Mouse (Mus musculus) heart, embryonic 16.5 days (tissue): ENCODE results near the gene Rin3. TPM values are rescaled to one million over a fixed set of nuclear protein-coding genes. Genes with fewer than 3 reads are reported as not detected.

ENCODE experiments used
- ATAC-seq: fragments of 200-750 bp; cut with Nextera tagmentation; replicated peaks from 2 replicates; pipeline ENCODE4 v1.8.0; 2017; ENCODE audit warnings: moderate number of reproducible peaks; ENCODE audit not compliant: insufficient read depth, low FRiP score; ENCODE audit errors: extremely low read depth
- H3K27ac ChIP-seq: fragments of 300-500 bp; sonication (generic); 2 replicates; pipeline ENCODE4 v1.5.1; 2014; ENCODE audit warnings: mild to moderate bottlenecking, low read length, control low read depth, moderate library complexity
- H3K27me3 ChIP-seq: fragments of 300-500 bp; sonication (generic); 2 replicates; pipeline ENCODE4 v1.6.1; 2014; ENCODE audit warnings: low read length, mixed read lengths; ENCODE audit not compliant: control insufficient read depth, insufficient read depth
- H3K36me3 ChIP-seq: fragments of 300-500 bp; sonication (generic); 2 replicates; pipeline ENCODE4 v1.6.1; 2014; ENCODE audit not compliant: control insufficient read depth, insufficient read depth
- H3K4me1 ChIP-seq: fragments of 300-500 bp; sonication (generic); 2 replicates; pipeline ENCODE4 v1.6.1; 2014; ENCODE audit warnings: low read length, mixed read lengths; ENCODE audit not compliant: control insufficient read depth, insufficient read depth
- H3K4me2 ChIP-seq: fragments of 300-500 bp; sonication (generic); 2 replicates; pipeline ENCODE4 v1.6.1; 2014; ENCODE audit warnings: low read depth, mild to moderate bottlenecking, control low read depth, low read length
- H3K4me3 ChIP-seq: fragments of 300-500 bp; sonication (generic); 2 replicates; pipeline ENCODE4 v1.5.1; 2014; ENCODE audit warnings: mild to moderate bottlenecking, control low read depth, low read length
- H3K9ac ChIP-seq: fragments of 300-500 bp; sonication (generic); 2 replicates; pipeline ENCODE4 v1.6.1; 2014; ENCODE audit warnings: low read length, control low read depth
- H3K9me3 ChIP-seq: fragments of 300-500 bp; sonication (generic); replicated peaks from 2 replicates; pipeline ENCODE4 v1.6.1; 2016; ENCODE audit warnings: low read length; ENCODE audit not compliant: control insufficient read depth
- WGBS: fragments of 180-500 bp; shearing (Covaris S2); extraction: QIAGEN DNeasy Blood & Tissue Kit; methylation state at CpG from one replicate; pipeline ENCODE4 v1.1.7; 2014; 5-methylcytosine and 5-hydroxymethylcytosine counted together
- polyA plus RNA-seq: library from polyadenylated mRNA; unstranded; fragments of >200 nt; fragmentation: Nextera tagmentation; extraction: Ambion mirVana; gene quantifications from 2 replicates; pipeline ENCODE4 v1.2.1, GENCODE M21; 2015

Rin3 gene
- polyA plus RNA-seq, 1 experiment from 2014 or later: 9.7 TPM

DNA sequence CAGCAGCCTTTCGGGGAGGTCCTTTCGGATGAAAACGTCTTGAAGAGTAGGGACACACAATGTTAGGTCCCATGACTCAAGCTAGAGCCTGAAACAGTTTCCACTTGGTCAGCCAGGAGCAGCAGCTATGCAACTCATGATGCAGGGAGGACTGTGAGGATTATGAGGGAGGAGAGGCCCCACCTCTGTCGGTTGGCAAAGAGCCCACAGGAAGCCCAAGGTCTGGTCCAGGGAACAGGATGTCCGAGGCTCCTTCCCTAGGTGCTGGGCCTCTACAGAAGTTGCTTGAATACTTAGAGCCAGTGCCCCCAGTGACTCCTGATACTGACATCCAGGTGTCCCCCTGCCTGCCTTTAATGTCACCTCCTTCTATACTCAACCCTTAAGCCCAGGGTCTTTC, 28.6 kb downstream of the Rin3 start:
- Histone ChIP-seq H3K9me3 (no peaks in the 10 kb centered on the region), H3K36me3 (peaks cover 17% of the 10 kb centered on the region), H3K9ac (no peak overlapping the region), H3K4me2 (no peak overlapping the region), H3K4me1 (peaks cover 34% of the 10 kb centered on the region), H3K27ac (no peak overlapping the region), H3K27me3 (no peaks in the 10 kb centered on the region), H3K4me3 (no peak overlapping the region)
- WGBS: 81% methylated on average over 5 of the region's 5 CpGs
- ATAC-seq: no peak

DNA sequence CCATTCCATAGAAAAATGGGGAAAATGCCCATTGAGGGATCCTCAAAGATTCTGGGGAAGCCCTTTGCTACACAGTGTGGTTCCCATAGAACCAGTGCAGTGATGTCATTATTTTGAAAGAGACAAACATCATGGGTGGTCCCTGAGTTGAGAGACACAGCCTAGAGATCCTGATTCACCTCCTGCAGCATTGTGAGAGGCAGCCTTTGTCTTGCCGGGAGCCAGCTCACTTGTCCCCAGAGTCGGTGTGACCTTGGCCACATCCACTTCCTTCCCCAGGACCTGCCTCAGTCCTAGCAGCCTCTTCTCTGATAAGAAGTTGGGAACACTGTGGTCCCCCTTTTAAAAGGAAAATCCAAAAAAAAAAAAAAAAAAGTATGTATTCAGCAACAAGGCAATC, 36.3 kb downstream of the Rin3 start:
- no peak overlapping the region for H3K4me3 ChIP-seq
- peaks cover 6% of the 10 kb centered on the region for H3K36me3 ChIP-seq
- H3K4me2 ChIP-seq: no peak overlapping the region
- peaks cover 24% of the 10 kb centered on the region for H3K4me1 ChIP-seq
- H3K9ac ChIP-seq: no peak overlapping the region
- peak overlapping the region; percentile 76 for H3K27ac ChIP-seq
- no peaks in the 10 kb centered on the region for H3K9me3 ChIP-seq
- peak; percentile 62; the same call in 1 of the 2 replicates for ATAC-seq
- WGBS: 27% methylated on average over 2 of the region's 2 CpGs
- no peaks in the 10 kb centered on the region for H3K27me3 ChIP-seq

- 51% methylated on average over 2 of the region's 2 CpGs for WGBS
- peaks cover 29% of the 10 kb centered on the region for H3K4me1 ChIP-seq
- H3K4me3 ChIP-seq: no peak overlapping the region
- H3K27me3 ChIP-seq: no peaks in the 10 kb centered on the region
- H3K36me3 ChIP-seq: peaks cover 6% of the 10 kb centered on the region
- H3K9ac ChIP-seq: no peak overlapping the region
- H3K27ac ChIP-seq: peak overlapping the region; percentile 76
- H3K9me3 ChIP-seq: no peaks in the 10 kb centered on the region
- H3K4me2 ChIP-seq: no peak overlapping the region
- ATAC-seq: no peak
Observed at GRCm38 (mm10) chr12:102319899-102320298, 37.1 kb downstream of the Rin3 start.

DNA sequence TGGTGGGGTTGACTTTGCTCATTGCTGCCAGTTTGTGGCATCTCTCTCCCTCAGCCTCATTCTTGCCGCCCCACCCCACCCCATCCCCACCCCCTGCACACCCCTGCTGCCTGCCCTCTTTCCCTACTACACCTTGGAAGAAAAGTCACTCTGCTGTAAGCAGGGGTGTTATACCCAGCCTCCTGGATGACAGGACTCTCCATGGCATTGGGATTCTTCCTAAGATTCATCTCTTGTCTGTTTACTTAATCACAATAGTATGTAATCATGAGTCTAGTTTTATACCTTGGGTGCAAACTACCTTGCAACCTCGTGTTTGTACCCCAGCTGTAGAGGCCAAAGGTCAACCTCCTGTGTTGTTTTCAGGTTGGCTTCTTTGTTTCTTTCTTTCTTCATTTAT, 37.5 kb downstream of the Rin3 start:
- no peaks in the 10 kb centered on the region for H3K27me3 ChIP-seq
- peaks cover 29% of the 10 kb centered on the region for H3K4me1 ChIP-seq
- H3K9me3 ChIP-seq: no peaks in the 10 kb centered on the region
- H3K9ac ChIP-seq: no peak overlapping the region
- H3K36me3 ChIP-seq: peaks cover 3% of the 10 kb centered on the region
- H3K27ac ChIP-seq: peak overlapping the region; percentile 44; the same call in 1 of the 2 replicates
- WGBS: 52% methylated on average over 2 of the region's 2 CpGs
- H3K4me3 ChIP-seq: no peak overlapping the region
- H3K4me2 ChIP-seq: no peak overlapping the region
- ATAC-seq: no peak

DNA sequence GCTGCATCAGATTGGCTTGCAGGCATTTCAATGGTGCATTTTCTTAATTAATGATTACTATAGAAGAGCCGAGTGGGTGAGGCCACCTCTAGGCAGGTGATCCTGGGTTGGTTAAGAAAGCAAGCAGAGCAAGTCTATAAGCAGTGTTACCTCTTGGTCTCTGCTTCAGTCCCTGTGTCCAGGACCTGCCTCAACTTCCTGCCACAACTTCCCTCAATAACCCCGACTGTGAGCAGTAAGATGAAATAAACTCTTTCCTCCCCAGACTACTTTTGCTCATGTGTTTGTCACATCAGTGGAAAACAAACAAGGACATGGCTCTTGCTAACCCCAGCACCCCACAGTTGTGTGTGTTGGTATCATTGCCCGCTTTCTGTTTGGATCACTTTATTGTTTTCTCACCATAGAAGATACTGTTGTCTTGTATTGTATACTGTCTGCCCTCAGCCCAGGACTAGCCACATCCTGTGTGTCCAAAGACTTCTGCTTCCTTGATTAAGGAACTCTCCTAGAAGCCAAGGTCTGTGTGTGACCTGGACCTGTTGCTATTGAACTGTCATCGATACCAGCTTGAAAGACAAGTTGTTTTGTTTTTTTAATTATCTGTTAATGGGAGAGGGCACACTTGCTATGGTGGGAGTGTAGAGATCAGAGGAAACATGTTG, 38.3 kb downstream of the Rin3 start:
- no peak for ATAC-seq
- Histone ChIP-seq H3K36me3 (peaks cover 8% of the 10 kb centered on the region; the same call in 1 of the 2 replicates), H3K4me1 (peaks cover 29% of the 10 kb centered on the region), H3K9ac (no peak overlapping the region), H3K27me3 (no peaks in the 10 kb centered on the region), H3K27ac (peak overlapping the region; percentile 15; the same call in 1 of the 2 replicates), H3K4me3 (no peak overlapping the region), H3K9me3 (no peaks in the 10 kb centered on the region), H3K4me2 (no peak overlapping the region)
- 68% methylated on average over 4 of the region's 4 CpGs for WGBS

- WGBS: 71% methylated on average over 5 of the region's 5 CpGs
- no peaks in the 10 kb centered on the region for H3K9me3 ChIP-seq
- no peaks in the 10 kb centered on the region for H3K27me3 ChIP-seq
- no peak overlapping the region for H3K4me2 ChIP-seq
- ATAC-seq: no peak
- no peak overlapping the region for H3K4me3 ChIP-seq
- peak overlapping the region; percentile 15; the same call in 1 of the 2 replicates for H3K27ac ChIP-seq
- H3K36me3 ChIP-seq: peaks cover 9% of the 10 kb centered on the region; the same call in 1 of the 2 replicates
- no peak overlapping the region for H3K9ac ChIP-seq
- H3K4me1 ChIP-seq: peaks cover 30% of the 10 kb centered on the region
Observed at GRCm38 (mm10) chr12:102321855-102322254, 39.0 kb downstream of the Rin3 start.

DNA sequence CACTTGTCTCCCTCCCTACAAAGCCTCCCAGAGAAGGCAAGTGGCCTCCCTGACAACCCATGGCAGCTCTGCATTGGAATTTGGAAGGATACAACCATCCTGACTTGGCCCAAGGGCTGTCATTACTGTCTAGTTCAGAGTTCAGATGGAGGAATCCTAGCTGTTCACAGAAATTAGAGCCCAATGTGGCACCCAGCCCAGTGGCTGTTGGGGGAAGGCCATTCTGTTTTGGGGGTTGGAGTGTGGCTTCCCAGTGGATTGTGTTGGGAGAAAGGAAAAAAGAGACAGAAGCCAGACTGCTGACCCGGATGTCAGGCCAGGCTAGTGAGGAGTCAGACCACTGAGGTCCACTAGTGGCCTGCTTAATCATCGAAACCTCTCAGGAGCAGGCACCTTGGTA, 40.5 kb downstream of the Rin3 start:
- Histone ChIP-seq H3K36me3 (peaks cover 9% of the 10 kb centered on the region; the same call in 1 of the 2 replicates), H3K4me1 (peaks cover 34% of the 10 kb centered on the region), H3K4me3 (no peak overlapping the region), H3K27ac (peak overlapping the region; percentile 65), H3K4me2 (no peak overlapping the region), H3K9me3 (no peaks in the 10 kb centered on the region), H3K9ac (no peak overlapping the region), H3K27me3 (no peaks in the 10 kb centered on the region)
- WGBS: 70% methylated on average over 2 of the region's 2 CpGs
- ATAC-seq: no peak

GRCm38 (mm10) chr12:102324156-102324885, 41.5 kb downstream of the Rin3 start:
- no peak for ATAC-seq
- Histone ChIP-seq H3K4me3 (no peak overlapping the region), H3K9me3 (no peaks in the 10 kb centered on the region), H3K9ac (no peak overlapping the region), H3K27me3 (no peaks in the 10 kb centered on the region), H3K4me2 (no peak overlapping the region), H3K27ac (peak overlapping the region; percentile 65), H3K36me3 (peaks cover 9% of the 10 kb centered on the region; the same call in 1 of the 2 replicates), H3K4me1 (peaks cover 25% of the 10 kb centered on the region)
- 58% methylated on average over 6 of the region's 6 CpGs for WGBS

- Histone ChIP-seq H3K9me3 (no peaks in the 10 kb centered on the region), H3K4me2 (no peak overlapping the region), H3K27ac (peak overlapping the region; percentile 51), H3K4me3 (no peak overlapping the region), H3K27me3 (no peaks in the 10 kb centered on the region), H3K9ac (no peak overlapping the region), H3K4me1 (peaks cover 21% of the 10 kb centered on the region; the same call in 1 of the 2 replicates), H3K36me3 (peaks cover 9% of the 10 kb centered on the region; the same call in 1 of the 2 replicates)
- no peak for ATAC-seq
- WGBS: 60% methylated on average over 2 of the region's 2 CpGs
Observed at GRCm38 (mm10) chr12:102324886-102325220, 42.0 kb downstream of the Rin3 start.
